Mouse (Mus musculus) brain, adult 2 months (tissue): ENCODE data around the gene Lkaaear1.

Experiments
- DNase-seq: peaks from one replicate; pipeline ENCODE4 v3.0.0; 2011; ENCODE audit warnings: low read depth, low spot score

The Lkaaear1 gene

GRCm38 (mm10) chr2:181683381-181683780, 14.9 kb downstream of the Lkaaear1 start:
- no peak for DNase-seq

DNA sequence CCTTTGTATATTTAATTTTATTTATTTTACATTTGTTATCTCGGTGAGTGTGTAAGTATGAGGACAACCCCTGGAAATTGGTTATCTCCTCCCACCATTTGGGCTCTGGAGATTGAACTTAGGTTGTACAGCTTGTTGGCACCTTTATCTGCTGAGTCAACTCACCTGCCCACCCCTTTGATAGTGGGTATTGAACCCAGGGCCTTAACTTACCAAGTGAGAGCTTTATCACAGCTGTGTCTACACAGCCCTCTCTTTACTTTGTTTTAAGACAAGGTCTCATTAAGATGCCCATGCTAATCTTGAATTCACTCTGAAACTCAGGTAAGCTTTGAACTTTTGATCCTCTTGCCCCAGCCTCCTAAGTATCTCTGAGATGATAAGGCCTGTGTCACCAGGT, 16.3 kb downstream of the Lkaaear1 start:
- DNase-seq, result no peak

DNA sequence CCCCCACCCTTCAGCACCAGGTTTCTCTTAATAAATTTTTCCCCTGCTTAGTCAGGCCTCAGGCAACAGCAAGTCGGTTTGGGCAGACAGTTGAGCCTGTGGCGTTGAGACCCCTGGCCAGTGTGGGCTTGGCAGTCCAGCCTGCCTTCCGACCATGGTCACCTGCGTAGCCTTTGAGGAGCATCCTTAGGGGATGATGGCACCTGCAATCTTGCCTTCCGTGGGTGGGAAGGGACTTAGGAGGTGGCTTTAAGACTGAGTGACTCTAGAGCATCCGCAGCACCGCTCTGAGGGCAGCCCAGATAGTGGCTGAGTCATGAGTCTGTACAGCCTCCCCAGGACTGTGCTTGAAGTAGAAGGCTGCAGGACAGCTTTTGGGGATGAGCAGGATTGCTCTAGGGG, 17.5 kb downstream of the Lkaaear1 start:
- peak; percentile 81 for DNase-seq

GRCm38 (mm10) chr2:181679951-181680715, 18.1 kb downstream of the Lkaaear1 start, which contains the start of gene Tcea2:
Gene Tcea2, plus strand, starts transcription at chr2:181680310.
- peak; percentile 92 for DNase-seq

DNA sequence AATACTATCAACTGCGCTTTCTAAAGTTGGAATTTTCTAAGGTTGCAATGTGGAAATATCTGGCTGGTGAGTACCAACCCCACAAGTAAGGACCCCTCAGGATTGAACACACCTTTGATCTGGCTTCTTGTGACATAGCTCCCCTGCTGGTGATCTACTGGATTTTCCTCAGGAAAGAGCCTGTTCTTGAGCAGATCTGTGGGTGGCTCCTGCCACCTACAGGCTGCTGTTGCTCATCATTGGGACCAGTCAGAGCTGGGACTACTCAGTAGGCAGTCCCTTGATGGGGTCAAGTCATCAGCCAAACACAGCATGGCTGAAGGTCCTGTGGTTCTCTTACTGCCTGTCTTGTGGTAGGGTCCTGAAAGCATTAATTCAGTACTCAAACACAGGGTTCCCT, 19.5 kb downstream of the Lkaaear1 start:
- peak; percentile 95 for DNase-seq

- no peak for DNase-seq
Measured at GRCm38 (mm10) chr2:181677755-181678098, 20.5 kb downstream of the Lkaaear1 start.

GRCm38 (mm10) chr2:181677096-181677754, 21.0 kb downstream of the Lkaaear1 start:
- peak; percentile 44 for DNase-seq

- no peak for DNase-seq
Measured at GRCm38 (mm10) chr2:181676424-181676823, 21.8 kb downstream of the Lkaaear1 start.

GRCm38 (mm10) chr2:181675454-181675853, 22.8 kb downstream of the Lkaaear1 start:
- peak; percentile 60 for DNase-seq

- DNase-seq, result no peak
Measured at GRCm38 (mm10) chr2:181674934-181675333, 23.3 kb downstream of the Lkaaear1 start.

DNA sequence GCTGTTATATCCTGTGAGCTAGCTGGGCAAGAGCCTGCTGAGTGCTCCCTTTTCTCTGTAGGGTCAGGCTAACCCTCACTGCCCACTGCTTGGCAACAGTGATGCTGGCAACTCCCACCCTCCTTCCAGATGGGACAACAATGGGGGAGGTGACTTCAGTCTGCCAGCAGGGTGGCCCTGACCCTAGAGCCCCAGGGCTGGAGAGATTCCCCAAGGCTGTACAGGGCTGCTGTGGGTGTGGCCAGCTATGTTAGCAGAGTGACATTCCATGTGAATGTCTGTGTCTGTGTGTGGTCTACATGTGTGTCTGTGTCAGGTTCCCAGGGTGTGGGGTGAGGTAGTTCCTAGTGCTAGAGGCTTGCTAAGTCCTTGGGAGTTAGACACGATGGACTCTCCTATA, 24.7 kb downstream of the Lkaaear1 start:
- no peak for DNase-seq

DNA sequence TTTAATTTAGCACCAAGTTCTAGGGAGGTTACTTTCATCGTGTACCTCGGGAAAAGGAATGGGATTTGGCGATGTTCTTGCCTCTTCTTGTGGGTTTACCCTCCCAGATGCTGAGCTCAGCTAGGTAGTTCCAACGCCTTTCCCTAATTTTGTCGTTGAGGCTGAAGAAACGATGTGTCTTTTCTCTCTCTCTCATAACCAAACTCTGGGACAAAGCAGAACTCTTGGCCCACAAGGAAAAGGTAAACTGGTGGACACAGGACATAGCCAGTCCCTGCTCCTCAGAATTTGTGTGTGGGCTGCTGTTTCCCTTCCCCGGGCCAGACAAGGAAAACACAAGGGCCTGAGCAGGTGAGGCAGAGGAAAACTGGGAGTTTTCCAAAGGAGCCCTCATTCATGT, 26.3 kb downstream of the Lkaaear1 start:
- no peak for DNase-seq

DNA sequence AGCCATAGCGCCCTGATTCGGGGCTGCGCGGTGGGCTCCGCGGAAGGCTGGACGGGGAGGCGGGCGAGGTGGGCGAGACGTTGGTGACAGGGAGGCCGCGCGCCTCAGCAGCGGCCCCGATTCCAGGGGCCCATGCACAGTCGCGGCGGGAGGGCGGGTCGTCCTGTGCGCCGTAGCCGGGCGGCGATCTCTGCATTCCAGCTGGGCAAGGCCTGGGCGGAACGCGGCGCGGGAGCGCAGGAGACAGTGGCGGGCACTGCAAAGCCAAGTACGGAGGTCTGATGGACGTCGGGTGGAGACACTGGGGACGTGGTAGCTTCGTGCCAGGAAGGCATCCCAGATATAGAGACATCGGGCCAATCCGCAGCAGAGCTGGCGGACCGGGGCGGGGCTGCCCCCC, 26.9 kb downstream of the Lkaaear1 start, which contains the start of gene Sox18:
TSS of gene Sox18 (minus strand) at position 315 of the 400 bp plus-strand sequence.
- DNase-seq, result peak; percentile 53

DNA sequence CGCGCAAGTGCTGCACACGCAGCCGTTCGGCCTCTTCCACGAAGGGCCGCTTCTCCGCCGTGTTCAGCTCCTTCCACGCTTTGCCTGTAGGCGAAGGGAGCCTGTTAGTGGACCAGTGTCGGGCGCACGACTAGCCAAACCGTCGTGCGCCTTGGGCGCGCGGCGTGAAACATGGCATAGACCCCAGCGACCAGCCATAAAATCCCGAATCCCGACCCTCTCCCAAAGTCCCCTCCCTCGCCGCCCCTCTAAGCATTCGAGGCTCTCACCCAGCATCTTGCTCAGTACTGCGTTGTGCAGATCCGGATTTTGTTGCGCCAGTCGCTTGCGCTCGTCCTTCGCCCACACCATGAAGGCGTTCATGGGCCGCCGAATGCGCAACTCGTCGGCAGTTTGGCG, 27.3 kb downstream of the Lkaaear1 start:
- peak; percentile 45 for DNase-seq

- DNase-seq, result no peak
Measured at GRCm38 (mm10) chr2:181670285-181670912, 27.8 kb downstream of the Lkaaear1 start.

DNA sequence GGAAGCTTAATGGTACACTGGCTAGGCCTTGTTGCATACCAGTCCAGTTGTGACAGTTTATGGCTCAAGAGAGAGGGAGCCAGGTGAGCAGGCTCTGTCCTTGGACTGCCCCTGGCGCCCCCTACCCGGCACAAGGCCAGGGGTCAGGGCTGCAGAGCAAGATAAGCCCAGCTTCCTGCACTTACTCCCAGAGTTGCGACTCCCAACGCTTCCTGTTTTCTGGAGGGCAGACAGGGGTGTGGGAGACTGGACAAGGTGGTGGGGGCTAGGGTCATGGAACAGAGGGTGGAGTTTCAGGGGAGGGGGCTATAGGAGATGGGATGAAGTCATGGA, 35.0 kb downstream of the Lkaaear1 start:
- DNase-seq, result no peak

GRCm38 (mm10) chr2:181662620-181663297, 35.5 kb downstream of the Lkaaear1 start:
- no peak for DNase-seq

DNA sequence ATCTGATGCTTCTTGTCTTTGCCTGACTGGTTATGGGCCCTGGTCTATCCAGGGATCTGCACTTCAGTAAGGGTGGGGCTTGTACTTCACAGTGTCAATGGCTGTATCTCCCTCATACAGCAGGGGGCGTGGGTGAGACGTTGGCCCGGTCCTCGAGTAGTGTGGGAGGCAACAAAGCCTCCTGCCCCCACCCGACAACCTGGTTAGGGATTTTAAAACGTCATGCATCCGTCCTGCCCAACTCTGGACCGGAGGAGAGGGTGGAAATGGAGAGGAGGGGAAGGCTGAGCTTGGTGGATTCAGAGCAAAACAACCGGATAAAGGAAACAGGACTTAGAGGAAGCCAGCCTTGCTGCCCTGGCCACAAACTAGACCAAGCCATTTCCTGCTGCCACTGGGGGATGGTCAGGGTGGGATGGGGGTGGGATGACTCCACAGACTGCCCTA, 38.6 kb downstream of the Lkaaear1 start:
- DNase-seq, result peak; percentile 87

DNA sequence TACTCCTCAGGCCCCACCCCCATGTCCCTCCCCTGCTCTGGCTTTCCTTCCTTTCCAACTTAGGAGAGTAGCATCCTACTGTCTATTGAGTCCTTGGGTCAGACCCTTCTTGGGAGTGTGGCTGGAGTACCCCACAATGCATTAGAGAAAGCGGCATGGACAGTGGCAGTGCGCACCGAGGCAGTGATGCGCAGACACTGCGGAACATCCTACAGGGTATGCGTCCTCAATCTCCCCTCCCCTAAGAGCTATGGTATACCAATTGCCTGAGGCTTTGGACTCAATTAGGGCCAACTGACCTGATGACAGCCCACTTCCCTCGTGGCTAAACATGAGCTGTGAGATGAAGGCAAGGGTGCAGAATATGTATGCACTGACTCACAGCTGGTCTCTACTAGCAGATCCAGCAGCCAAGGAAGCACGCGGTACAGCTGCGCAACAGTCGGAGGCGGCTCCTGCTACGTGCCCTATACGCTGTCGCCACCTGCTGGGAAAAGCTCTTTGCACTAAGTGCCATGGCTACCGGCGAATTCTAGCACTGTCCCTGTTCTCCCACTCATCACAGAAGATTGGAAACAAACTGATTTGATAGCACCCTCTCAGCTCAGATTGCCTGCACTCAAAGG, 39.2 kb downstream of the Lkaaear1 start:
- DNase-seq, result peak; percentile 85

- no peak for DNase-seq
Measured at GRCm38 (mm10) chr2:181658528-181658927, 39.7 kb downstream of the Lkaaear1 start.

GRCm38 (mm10) chr2:181657441-181657840, 40.8 kb downstream of the Lkaaear1 start:
- DNase-seq, result no peak

DNA sequence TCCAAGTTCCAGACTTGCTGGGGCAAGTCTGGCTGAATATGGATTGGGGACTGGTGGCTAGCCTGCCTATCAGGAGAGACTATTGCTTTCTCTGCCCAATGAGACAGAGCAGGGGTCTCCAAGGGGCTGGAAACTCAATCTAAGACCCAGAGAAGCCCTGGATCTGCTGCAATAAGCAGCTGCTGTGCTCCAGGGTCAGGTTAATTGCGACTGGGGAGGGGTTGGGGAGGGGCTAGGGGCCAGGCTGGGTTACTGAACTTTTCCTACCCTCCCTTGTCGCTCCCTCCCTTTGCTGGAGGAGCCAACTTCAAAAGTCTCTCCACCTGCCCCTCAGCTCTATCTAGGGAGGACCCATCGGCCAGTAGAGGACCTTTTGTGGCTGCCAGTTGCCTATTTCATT, 41.5 kb downstream of the Lkaaear1 start, which contains the start of gene Gm29797:
TSS of gene Gm29797 (plus strand) at position 301 of the 400 bp plus-strand sequence.
- DNase-seq, result no peak
